17 mouse cellular contexts compared by ENCODE assay signal in genomic region chr10:86315513-86315912, GRCm38 (mm10). TPM values are rescaled to one million over a fixed set of nuclear protein-coding genes. Genes with fewer than 3 reads are reported as not detected.
DNase-seq lines count a peak whose midpoint lies in the region; TF ChIP-seq lines count a peak whose summit lies in the region.
"Had no signal": no experiment of that assay in that cellular context is flagged by ENCODE, and none has a peak within 500 bp of the region (broad histone marks: within the 10 kb centered on the region; RNA-seq: fewer than 3 reads in every experiment).

No protein-coding gene starts in this region.

- peak; percentile 90 for DNase-seq in heart, adult 11 months
- DNase-seq in heart, postnatal 25 days (ENCODE audit: low spot score) = no peak
- DNase-seq in kidney, adult 2 months = no peak
- DNase-seq in kidney, adult 9 months = no peak
- no peak for DNase-seq in embryonic facial prominence, embryonic 10.5 days (ENCODE audit: low spot score)
- DNase-seq in gastrocnemius, postnatal 14 days = peak; percentile 70
- DNase-seq in spleen, postnatal 14 days (ENCODE audit: low spot score in 2 of 2) = no peak
- DNase-seq: adrenal gland, postnatal 25 days; cerebellum, adult 8-10 months; lung, adult 2 months; lung, postnatal 36 days; right cerebral cortex, postnatal 25 days; thymus, postnatal 36 days had no signal

- TF ChIP-seq CTCF in kidney, adult 2 months (conservative IDR thresholded peaks at IDR 0.05; ENCODE audit: insufficient read depth, insufficient read length, low read depth, low read length) = no peak

- TF ChIP-seq POLR2A in kidney, adult 2 months (IDR thresholded peaks at IDR 0.05; ENCODE audit: low read depth, low read length) = no peak

- H3K27ac ChIP-seq in kidney, adult 2 months (ENCODE audit: insufficient read depth, low read depth, low read length) = peak overlapping the region; percentile 9; the same call in 1 of the 2 replicates
- H3K27ac ChIP-seq in embryonic facial prominence, embryonic 10.5 days (replicated peaks) = peak overlapping the region; percentile 35; the same call in 1 of the 2 replicates
- H3K27ac ChIP-seq: embryonic facial prominence, embryonic 15.5 days; hindbrain, embryonic 14.5 days; neural tube, embryonic 12.5 days had no signal

- no peaks in the 10 kb centered on the region for H3K9me3 ChIP-seq in embryonic facial prominence, embryonic 10.5 days
- H3K9me3 ChIP-seq: embryonic facial prominence, embryonic 15.5 days; neural tube, embryonic 12.5 days had no signal

- intact Hi-C loops in heart, postnatal 25 days (cut with DNase I) = no loop called here
- intact Hi-C loops in gastrocnemius, postnatal 14 days (cut with DNase I; ENCODE audit: low total_unique reads) = no loop called here

- H3K27me3 ChIP-seq in kidney, adult 2 months (replicated peaks; ENCODE audit: control insufficient read depth, insufficient read depth, low read length) = no peaks in the 10 kb centered on the region
- no peaks in the 10 kb centered on the region for H3K27me3 ChIP-seq in embryonic facial prominence, embryonic 10.5 days (replicated peaks; ENCODE audit: low read depth, poor library complexity, severe bottlenecking)
- H3K27me3 ChIP-seq: embryonic facial prominence, embryonic 15.5 days; neural tube, embryonic 12.5 days had no signal

- H3K4me1 ChIP-seq in kidney, adult 2 months (ENCODE audit: control insufficient read depth, insufficient read depth, low read length) = peaks cover 47% of the 10 kb centered on the region
- peaks cover 18% of the 10 kb centered on the region for H3K4me1 ChIP-seq in embryonic facial prominence, embryonic 10.5 days

- 35% methylated on average over 3 of the region's 3 CpGs for WGBS in kidney, adult 2 months
- 61% methylated on average over 3 of the region's 3 CpGs for WGBS in embryonic facial prominence, embryonic 10.5 days

- no peak overlapping the region for H3K4me3 ChIP-seq in kidney, adult 2 months (ENCODE audit: insufficient read depth, low read depth, low read length)
- no peak overlapping the region for H3K4me3 ChIP-seq in embryonic facial prominence, embryonic 10.5 days
- H3K4me3 ChIP-seq: embryonic facial prominence, embryonic 15.5 days; neural tube, embryonic 12.5 days had no signal

- H3K36me3 ChIP-seq in kidney, adult 2 months (ENCODE audit: control insufficient read depth, insufficient read depth, low read length) = peaks cover 25% of the 10 kb centered on the region
- peaks cover 3% of the 10 kb centered on the region; the same call in 1 of the 2 replicates for H3K36me3 ChIP-seq in embryonic facial prominence, embryonic 10.5 days (replicated peaks)
- H3K36me3 ChIP-seq: embryonic facial prominence, embryonic 15.5 days; neural tube, embryonic 12.5 days had no signal

RNA-seq across cellular contexts. Expression of gene Timp3, which starts 15.3 kb away (rescaled TPM):
- 100 to 1,000 TPM; 135 to 205 TPM for total RNA-seq in heart, postnatal 25 days (2021)
- polyA plus RNA-seq in kidney, adult 2 months (2012; rRNA removed) = 609 and 859 TPM in 2 replicates
- polyA plus RNA-seq in embryonic facial prominence, embryonic 10.5 days (2016; fragmentation: Nextera tagmentation; extraction: Ambion mirVana) = 29.4 and 36.3 TPM in 2 replicates
- 10 to 100 TPM; 80.1 to 91.6 TPM for total RNA-seq in gastrocnemius, postnatal 14 days (2021)
- total RNA-seq: monocyte, adult 5-6 weeks had no signal

Comparison
In these comparisons a context has a peak if more than half of its experiments do, and no peak if none do; other contexts are left out.
1. DNase-seq: peak in heart, adult 11 months (single experiment) and gastrocnemius, postnatal 14 days (single experiment); none in heart, postnatal 25 days (single experiment), kidney, adult 2 months (single experiment), kidney, adult 9 months (single experiment), embryonic facial prominence, embryonic 10.5 days (single experiment) and spleen, postnatal 14 days (0 of 2).